Mouse (Mus musculus): ENCODE measurements around the gene Opa3. TPM values are rescaled to one million over a fixed set of nuclear protein-coding genes. Genes with fewer than 3 reads are reported as not detected.
"Not testable (repeated sequence)": the region's sequence is repeated elsewhere in the genome, so short reads cannot be mapped to it uniquely, and the experiment has no call there.

Opa3 gene
- polyA plus RNA-seq, 1 experiment from 2014 or later, result 34.1 TPM

- H3K4me1 ChIP-seq (replicated peaks; ENCODE audit: control insufficient read depth, insufficient read depth, low read length), result peaks cover 18% of the 10 kb centered on the region; the same call in 1 of the 2 replicates
- peak overlapping the region; percentile 67 for H3K4me3 ChIP-seq (replicated peaks; ENCODE audit: low read length)
- 36% methylated on average over 6 of the region's 6 CpGs for WGBS
- H3K27me3 ChIP-seq (ENCODE audit: control insufficient read depth, insufficient read depth, low read length), result peaks cover 44% of the 10 kb centered on the region
- peak overlapping the region; percentile 87; the same call in 1 of the 2 replicates for H3K9ac ChIP-seq
- ATAC-seq (ENCODE audit: low FRiP score); H3K9me3 ChIP-seq (ENCODE audit: control insufficient read depth, low read length); DNase-seq (ENCODE audit: low spot score); H3K36me3 ChIP-seq (replicated peaks; ENCODE audit: control insufficient read depth, insufficient read depth): not testable (repeated sequence)
- H3K27ac ChIP-seq, result 0 out of 2 replicates have a peak overlapping the region, but pooled peaks have one; percentile 89
- H3K4me2 ChIP-seq (replicated peaks), result peak overlapping the region; percentile 68
These were observed 53.7 kb downstream of the Opa3 start for GRCm38 (mm10) chr7:19281680-19282304.

GRCm38 (mm10) chr7:19282385-19282784 lies 54.3 kb downstream of the Opa3 start, which contains the start of gene Rtn2:
Gene Rtn2, plus strand, starts transcription at chr7:19282624.
- under 1% methylated on average over 34 of the region's 37 CpGs for WGBS
- Histone ChIP-seq H3K27me3 (ENCODE audit: control insufficient read depth, insufficient read depth, low read length) (peaks cover 41% of the 10 kb centered on the region), H3K9ac (peak within 1 kb of the TSS; percentile 87), H3K4me3 (replicated peaks; ENCODE audit: low read length) (peak within 1 kb of the TSS; percentile 67), H3K36me3 (replicated peaks; ENCODE audit: control insufficient read depth, insufficient read depth) (peaks cover 12% of the 10 kb centered on the region), H3K27ac (peak within 1 kb of the TSS; percentile 89), H3K4me1 (replicated peaks; ENCODE audit: control insufficient read depth, insufficient read depth, low read length) (peaks cover 18% of the 10 kb centered on the region; the same call in 1 of the 2 replicates), H3K9me3 (ENCODE audit: control insufficient read depth, low read length) (no peaks in the 10 kb centered on the region), H3K4me2 (replicated peaks) (peak within 1 kb of the TSS; percentile 68)
- peak; percentile 81 for DNase-seq (ENCODE audit: low spot score)
- ATAC-seq (ENCODE audit: low FRiP score), result peak; percentile 84

- Histone ChIP-seq H3K36me3 (replicated peaks; ENCODE audit: control insufficient read depth, insufficient read depth) (peaks cover 17% of the 10 kb centered on the region), H3K4me1 (replicated peaks; ENCODE audit: control insufficient read depth, insufficient read depth, low read length) (peaks cover 18% of the 10 kb centered on the region; the same call in 1 of the 2 replicates), H3K4me2 (replicated peaks) (peak overlapping the region; percentile 68), H3K9me3 (ENCODE audit: control insufficient read depth, low read length) (no peaks in the 10 kb centered on the region), H3K4me3 (replicated peaks; ENCODE audit: low read length) (peak overlapping the region; percentile 67), H3K27me3 (ENCODE audit: control insufficient read depth, insufficient read depth, low read length) (peaks cover 36% of the 10 kb centered on the region), H3K9ac (peak overlapping the region; percentile 87), H3K27ac (peak overlapping the region; percentile 89)
- peak; percentile 80 for ATAC-seq (ENCODE audit: low FRiP score)
- peak; percentile 42 for DNase-seq (ENCODE audit: low spot score)
- under 1% methylated on average over 28 of the region's 35 CpGs for WGBS
These were observed 54.8 kb downstream of the Opa3 start for GRCm38 (mm10) chr7:19282791-19283405.

GRCm38 (mm10) chr7:19283406-19283804 lies 55.3 kb downstream of the Opa3 start:
- peaks cover 22% of the 10 kb centered on the region for H3K36me3 ChIP-seq (replicated peaks; ENCODE audit: control insufficient read depth, insufficient read depth)
- peaks cover 31% of the 10 kb centered on the region for H3K27me3 ChIP-seq (ENCODE audit: control insufficient read depth, insufficient read depth, low read length)
- ATAC-seq (ENCODE audit: low FRiP score), result peak; percentile 3; the same call in 1 of the 2 replicates
- no peak for DNase-seq (ENCODE audit: low spot score)
- H3K4me3 ChIP-seq (replicated peaks; ENCODE audit: low read length), result peak overlapping the region; percentile 67
- H3K4me1 ChIP-seq (replicated peaks; ENCODE audit: control insufficient read depth, insufficient read depth, low read length), result peaks cover 18% of the 10 kb centered on the region; the same call in 1 of the 2 replicates
- WGBS, result 20% methylated on average over 14 of the region's 14 CpGs
- no peaks in the 10 kb centered on the region for H3K9me3 ChIP-seq (ENCODE audit: control insufficient read depth, low read length)
- peak overlapping the region; percentile 68 for H3K4me2 ChIP-seq (replicated peaks)
- peak overlapping the region; percentile 89 for H3K27ac ChIP-seq
- peak overlapping the region; percentile 87 for H3K9ac ChIP-seq

- WGBS, result 34% methylated on average over 4 of the region's 4 CpGs
- no peak overlapping the region for H3K9ac ChIP-seq
- DNase-seq (ENCODE audit: low spot score), result peak; percentile 67
- ATAC-seq (ENCODE audit: low FRiP score), result no peak
- H3K4me1 ChIP-seq (replicated peaks; ENCODE audit: control insufficient read depth, insufficient read depth, low read length), result peaks cover 14% of the 10 kb centered on the region; the same call in 1 of the 2 replicates
- H3K4me2 ChIP-seq (replicated peaks), result peak overlapping the region; percentile 68
- H3K4me3 ChIP-seq (replicated peaks; ENCODE audit: low read length), result no peak overlapping the region
- H3K27me3 ChIP-seq (ENCODE audit: control insufficient read depth, insufficient read depth, low read length), result peaks cover 18% of the 10 kb centered on the region
- H3K36me3 ChIP-seq (replicated peaks; ENCODE audit: control insufficient read depth, insufficient read depth), result peaks cover 35% of the 10 kb centered on the region
- H3K27ac ChIP-seq, result no peak overlapping the region
- H3K9me3 ChIP-seq (ENCODE audit: control insufficient read depth, low read length), result no peaks in the 10 kb centered on the region
These were observed 56.6 kb downstream of the Opa3 start for GRCm38 (mm10) chr7:19284763-19285162.

- H3K9ac ChIP-seq, result 0 out of 2 replicates have a peak overlapping the region, but pooled peaks have one; percentile 31
- no peaks in the 10 kb centered on the region for H3K27me3 ChIP-seq (ENCODE audit: control insufficient read depth, insufficient read depth, low read length)
- H3K4me1 ChIP-seq (replicated peaks; ENCODE audit: control insufficient read depth, insufficient read depth, low read length), result peaks cover 11% of the 10 kb centered on the region; the same call in 1 of the 2 replicates
- no peak overlapping the region for H3K27ac ChIP-seq
- no peak for ATAC-seq (ENCODE audit: low FRiP score)
- 2% methylated on average over 20 of the region's 20 CpGs for WGBS
- peak overlapping the region; percentile 0 for H3K4me3 ChIP-seq (replicated peaks; ENCODE audit: low read length)
- peak overlapping the region; percentile 23 for H3K4me2 ChIP-seq (replicated peaks)
- H3K9me3 ChIP-seq (ENCODE audit: control insufficient read depth, low read length), result no peaks in the 10 kb centered on the region
- H3K36me3 ChIP-seq (replicated peaks; ENCODE audit: control insufficient read depth, insufficient read depth), result peaks cover 67% of the 10 kb centered on the region
- no peak for DNase-seq (ENCODE audit: low spot score)
These were observed 62.9 kb downstream of the Opa3 start for GRCm38 (mm10) chr7:19290969-19291596.

- DNase-seq (ENCODE audit: low spot score) (peak; percentile 93), ATAC-seq (ENCODE audit: low FRiP score) (peak; percentile 60)
- Histone ChIP-seq H3K4me3 (replicated peaks; ENCODE audit: low read length) (no peak overlapping the region), H3K27me3 (ENCODE audit: control insufficient read depth, insufficient read depth, low read length) (no peaks in the 10 kb centered on the region), H3K4me2 (replicated peaks) (peak overlapping the region; percentile 27; the same call in 1 of the 2 replicates), H3K9me3 (ENCODE audit: control insufficient read depth, low read length) (no peaks in the 10 kb centered on the region), H3K9ac (no peak overlapping the region), H3K27ac (no peak overlapping the region), H3K4me1 (replicated peaks; ENCODE audit: control insufficient read depth, insufficient read depth, low read length) (peaks cover 9% of the 10 kb centered on the region; the same call in 1 of the 2 replicates), H3K36me3 (replicated peaks; ENCODE audit: control insufficient read depth, insufficient read depth) (peaks cover 25% of the 10 kb centered on the region)
- 17% methylated on average over 22 of the region's 22 CpGs for WGBS
These were observed 67.5 kb downstream of the Opa3 start for GRCm38 (mm10) chr7:19295503-19296185.

- WGBS, result 83% methylated on average over 6 of the region's 6 CpGs
- Histone ChIP-seq H3K9ac (no peak overlapping the region), H3K4me1 (replicated peaks; ENCODE audit: control insufficient read depth, insufficient read depth, low read length) (no peaks in the 10 kb centered on the region; the same call in 1 of the 2 replicates), H3K27ac (no peak overlapping the region), H3K36me3 (replicated peaks; ENCODE audit: control insufficient read depth, insufficient read depth) (peaks cover 24% of the 10 kb centered on the region), H3K4me2 (replicated peaks) (no peak overlapping the region), H3K9me3 (ENCODE audit: control insufficient read depth, low read length) (no peaks in the 10 kb centered on the region), H3K27me3 (ENCODE audit: control insufficient read depth, insufficient read depth, low read length) (peaks cover 8% of the 10 kb centered on the region; the same call in 1 of the 2 replicates), H3K4me3 (replicated peaks; ENCODE audit: low read length) (no peak overlapping the region)
- ATAC-seq (ENCODE audit: low FRiP score) (no peak), DNase-seq (ENCODE audit: low spot score) (no peak)
These were observed 68.9 kb downstream of the Opa3 start for GRCm38 (mm10) chr7:19297034-19297433.
